Mouse (Mus musculus) cerebellum, adult 2 months (tissue): ENCODE results near the gene Ppp6r2. TPM values are rescaled to one million over a fixed set of nuclear protein-coding genes. Genes with fewer than 3 reads are reported as not detected.

Experiments
- DNase-seq, 2 experiments: peaks; one replicate each; pipeline ENCODE4 v3.0.0; 2021
- H3K27ac ChIP-seq: fragments of 200-500 bp; 2 replicates; pipeline ENCODE4 v1.5.1; 2012; ENCODE audit warnings: low read length, control low read depth, inconsistent platforms; ENCODE audit not compliant: insufficient read depth
- H3K27me3 ChIP-seq: fragments of 200-500 bp; 2 replicates; pipeline ENCODE4 v1.6.1; 2012; ENCODE audit warnings: inconsistent platforms, mild to moderate bottlenecking, low read length, moderate library complexity; ENCODE audit not compliant: control insufficient read depth, insufficient read depth
- H3K4me1 ChIP-seq: fragments of 200-500 bp; 2 replicates; pipeline ENCODE4 v1.6.1; 2011; ENCODE audit warnings: low read length; ENCODE audit not compliant: control insufficient read depth, insufficient read depth
- H3K4me3 ChIP-seq: fragments of 200-500 bp; replicated peaks from 2 replicates; pipeline ENCODE3; 2011; ENCODE audit warnings: mild to moderate bottlenecking, low read depth, low read length, control low read depth; ENCODE audit not compliant: insufficient read depth
- CTCF ChIP-seq: fragments of 200-500 bp; IDR thresholded peaks from 2 replicates; pipeline ENCODE4 v1.5.1; 2011; ENCODE audit warnings: low read depth, mild to moderate bottlenecking, control low read depth, low read length, moderate library complexity, borderline replicate concordance; ENCODE audit not compliant: insufficient read depth
- POLR2A ChIP-seq: fragments of 200-500 bp; IDR thresholded peaks from 2 replicates; pipeline ENCODE4 v1.6.1; 2011; ENCODE audit warnings: low read length, control low read depth, borderline replicate concordance; ENCODE audit not compliant: insufficient read depth
- WGBS: fragments of 180-500 bp; shearing (Covaris S2); methylation state at CpG from one replicate; pipeline ENCODE4 v1.1.7; 2018; 5-methylcytosine and 5-hydroxymethylcytosine counted together
- polyA plus RNA-seq: library from polyadenylated mRNA; depleted of rRNA; stranded (reverse); fragments of >200 nt; gene quantifications from 2 replicates; pipeline ENCODE4 v1.2.3, GENCODE M21; 2012; rRNA removed

Gene Ppp6r2
- polyA plus RNA-seq, result 240 and 262 TPM in 2 replicates

GRCm38 (mm10) chr15:89210915-89211715 lies at the start of gene Ppp6r2:
Gene Ppp6r2, plus strand, starts transcription at chr15:89211553.
- peak within 1 kb of the TSS; percentile 91 for H3K27ac ChIP-seq
- WGBS, result 2% methylated on average over 52 of the region's 73 CpGs
- no peaks in the 10 kb centered on the region for H3K27me3 ChIP-seq
- peak; percentile 84 to 87 for DNase-seq
- H3K4me1 ChIP-seq, result peaks cover 7% of the 10 kb centered on the region; the same call in 1 of the 2 replicates
- peak within 1 kb of the TSS; percentile 96 for H3K4me3 ChIP-seq
- TF ChIP-seq CTCF, result peak; percentile 16; the same call in 1 of the 2 replicates
- TF ChIP-seq POLR2A, result peak; percentile 71

DNA sequence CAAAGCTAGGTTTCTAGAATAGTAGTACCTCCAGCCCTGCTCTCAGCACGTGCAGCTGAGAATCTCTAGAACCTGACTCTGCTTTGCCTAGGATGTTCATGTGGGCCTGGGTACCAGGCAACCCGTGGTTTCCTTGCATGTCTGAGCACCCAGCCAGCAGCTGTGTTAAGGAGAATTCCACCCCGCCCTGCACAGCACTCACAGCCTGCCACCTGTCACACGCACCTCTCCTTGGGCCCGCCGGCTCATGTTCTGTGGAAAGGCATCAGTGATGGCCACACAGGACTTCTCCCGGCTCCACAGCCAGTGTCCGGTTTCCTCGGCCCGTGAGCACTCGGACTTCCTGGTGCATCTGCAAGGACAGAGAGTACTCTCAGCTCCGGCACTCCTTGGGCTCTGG lies 45.9 kb upstream of the Ppp6r2 start:
- DNase-seq, result no peak
- H3K4me3 ChIP-seq, result no peak overlapping the region
- WGBS, result 92% methylated on average over 12 of the region's 12 CpGs
- H3K27ac ChIP-seq, result no peak overlapping the region
- no peaks in the 10 kb centered on the region for H3K27me3 ChIP-seq
- TF ChIP-seq POLR2A, result no peak
- no peak for TF ChIP-seq CTCF
- H3K4me1 ChIP-seq, result peaks cover 42% of the 10 kb centered on the region

DNA sequence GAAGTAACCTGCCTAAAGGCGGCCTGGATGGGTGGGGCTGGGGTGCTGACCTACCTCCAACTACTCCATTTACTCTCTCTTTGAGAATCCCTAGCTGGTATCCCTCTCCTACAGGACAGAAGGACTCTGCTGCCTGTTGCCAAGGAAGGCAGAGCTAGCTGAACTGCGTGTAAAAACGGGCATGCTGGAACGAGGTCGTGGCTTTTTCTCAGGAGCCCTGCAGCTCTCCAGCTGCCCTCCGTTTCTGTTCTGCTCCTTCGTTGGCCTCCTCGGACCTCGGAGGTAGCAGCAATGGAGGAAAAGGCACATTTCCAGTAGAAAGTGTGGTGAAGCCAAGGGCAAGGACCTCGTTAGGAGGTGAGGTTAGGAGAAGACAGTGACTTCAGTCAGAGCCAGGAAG lies 42.4 kb upstream of the Ppp6r2 start:
- DNase-seq, result peak; percentile 75 to 79
- 8% methylated on average over 10 of the region's 10 CpGs for WGBS
- Histone ChIP-seq H3K27me3 (no peaks in the 10 kb centered on the region), H3K4me1 (peaks cover 47% of the 10 kb centered on the region), H3K27ac (peak overlapping the region; percentile 56), H3K4me3 (peak overlapping the region; percentile 39)
- TF ChIP-seq POLR2A, result no peak
- no peak for TF ChIP-seq CTCF

DNA sequence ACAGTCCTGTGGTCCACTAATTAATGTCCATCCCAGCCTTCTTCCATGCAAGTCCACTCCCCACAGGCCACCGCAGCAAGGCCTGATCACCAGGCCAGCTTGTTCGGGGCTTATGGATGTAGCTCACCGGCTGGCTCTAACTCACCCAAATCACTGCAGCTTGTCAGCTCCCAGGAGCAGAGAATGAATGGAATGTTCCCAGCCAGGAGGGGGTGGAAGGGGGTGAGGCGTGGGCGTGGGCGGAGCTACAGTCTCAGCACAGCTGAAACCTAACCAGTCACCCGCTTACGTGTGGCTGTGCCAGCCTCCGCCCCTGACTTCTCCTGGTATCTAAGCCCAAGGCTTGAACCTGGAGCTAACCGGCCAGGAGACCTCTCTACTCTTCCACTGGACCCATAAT lies 41.9 kb upstream of the Ppp6r2 start:
- Histone ChIP-seq H3K4me1 (peaks cover 52% of the 10 kb centered on the region), H3K27ac (peak overlapping the region; percentile 56), H3K27me3 (no peaks in the 10 kb centered on the region), H3K4me3 (peak overlapping the region; percentile 39)
- WGBS, result under 1% methylated on average over 10 of the region's 10 CpGs
- peak; percentile 88 to 91 for DNase-seq
- TF ChIP-seq POLR2A (peak; percentile 36; the same call in 1 of the 2 replicates), CTCF (no peak)

- peaks cover 58% of the 10 kb centered on the region for H3K4me1 ChIP-seq
- peak; percentile 46 to 47 for DNase-seq
- H3K27me3 ChIP-seq, result no peaks in the 10 kb centered on the region
- no peak overlapping the region for H3K4me3 ChIP-seq
- WGBS, result 27% methylated on average over 3 of the region's 3 CpGs
- H3K27ac ChIP-seq, result peak overlapping the region; percentile 56
- TF ChIP-seq POLR2A (no peak), CTCF (no peak)
These were observed 41.3 kb upstream of the Ppp6r2 start for GRCm38 (mm10) chr15:89170102-89170501.

- H3K4me1 ChIP-seq, result peaks cover 59% of the 10 kb centered on the region
- TF ChIP-seq CTCF (no peak), POLR2A (no peak)
These were observed 39.8 kb upstream of the Ppp6r2 start for GRCm38 (mm10) chr15:89171526-89172051.

GRCm38 (mm10) chr15:89172276-89172935 lies 38.9 kb upstream of the Ppp6r2 start:
- Histone ChIP-seq H3K27me3 (no peaks in the 10 kb centered on the region), H3K4me1 (peaks cover 63% of the 10 kb centered on the region), H3K27ac (peak overlapping the region; percentile 57), H3K4me3 (peak overlapping the region; percentile 73)
- WGBS, result 11% methylated on average over 17 of the region's 17 CpGs
- no peak for DNase-seq
- no peak for TF ChIP-seq POLR2A
- TF ChIP-seq CTCF, result no peak

More at GRCm38 (mm10) chr15:89171526-89172051, 39.8 kb upstream of the Ppp6r2 start:
- peak in 1 of 2 experiments; percentile 29 for DNase-seq
- WGBS, result 59% methylated on average over 5 of the region's 5 CpGs
- H3K27ac ChIP-seq, result no peak overlapping the region
- no peak overlapping the region for H3K4me3 ChIP-seq
- no peaks in the 10 kb centered on the region for H3K27me3 ChIP-seq
